Mouse (Mus musculus): ENCODE measurements around the gene Shroom3.

The Shroom3 gene

GRCm38 (mm10) chr5:92759156-92759745, 76.0 kb downstream of the Shroom3 start:
- no peak for DNase-seq

- DNase-seq, result no peak
These were observed 77.3 kb downstream of the Shroom3 start for GRCm38 (mm10) chr5:92760542-92760941.

- no peak for DNase-seq
These were observed 78.5 kb downstream of the Shroom3 start for GRCm38 (mm10) chr5:92761615-92762353.

GRCm38 (mm10) chr5:92762425-92762824, 79.2 kb downstream of the Shroom3 start:
- DNase-seq, result no peak

GRCm38 (mm10) chr5:92763546-92763952, 80.3 kb downstream of the Shroom3 start:
- no peak for DNase-seq

GRCm38 (mm10) chr5:92766301-92766700, 83.1 kb downstream of the Shroom3 start:
- DNase-seq, result no peak

GRCm38 (mm10) chr5:92767194-92767777, 84.1 kb downstream of the Shroom3 start:
- DNase-seq, result no peak

- no peak for DNase-seq
These were observed 84.6 kb downstream of the Shroom3 start for GRCm38 (mm10) chr5:92767857-92768291.

- DNase-seq, result no peak
These were observed 90.6 kb downstream of the Shroom3 start for GRCm38 (mm10) chr5:92773821-92774220.

GRCm38 (mm10) chr5:92774419-92774818, 91.2 kb downstream of the Shroom3 start:
- no peak for DNase-seq

- no peak for DNase-seq
These were observed 91.7 kb downstream of the Shroom3 start for GRCm38 (mm10) chr5:92774893-92775292.

GRCm38 (mm10) chr5:92778395-92778794, 95.2 kb downstream of the Shroom3 start:
- no peak for DNase-seq

GRCm38 (mm10) chr5:92781082-92781481, 97.8 kb downstream of the Shroom3 start:
- DNase-seq, result no peak

- peak; percentile 81 to 87 for DNase-seq
These were observed 101.0 kb downstream of the Shroom3 start for GRCm38 (mm10) chr5:92784037-92784860.

GRCm38 (mm10) chr5:92785870-92786436, 102.7 kb downstream of the Shroom3 start:
- peak; percentile 23 to 49 for DNase-seq

GRCm38 (mm10) chr5:92788990-92789389, 105.8 kb downstream of the Shroom3 start:
- DNase-seq, result peak; percentile 51 to 63

- peak; percentile 25 to 55 for DNase-seq
These were observed 113.1 kb downstream of the Shroom3 start for GRCm38 (mm10) chr5:92796089-92796990.

- no peak for DNase-seq
These were observed 114.7 kb downstream of the Shroom3 start for GRCm38 (mm10) chr5:92797981-92798380.

- DNase-seq, result no peak
These were observed 121.1 kb downstream of the Shroom3 start for GRCm38 (mm10) chr5:92804379-92804778.

- peak; percentile 90 to 98 for DNase-seq
These were observed 125.5 kb downstream of the Shroom3 start for GRCm38 (mm10) chr5:92808503-92809415.

GRCm38 (mm10) chr5:92809416-92809750, 126.1 kb downstream of the Shroom3 start:
- no peak for DNase-seq
